Mouse (Mus musculus): ENCODE data around the gene Olfr576.

Gene Olfr576

GRCm38 (mm10) chr7:102962360-102962759, at the start of gene Olfr576:
Olfr576 (plus strand) TSS chr7:102962660.
- no peak for DNase-seq (ENCODE audit: low spot score)

DNA sequence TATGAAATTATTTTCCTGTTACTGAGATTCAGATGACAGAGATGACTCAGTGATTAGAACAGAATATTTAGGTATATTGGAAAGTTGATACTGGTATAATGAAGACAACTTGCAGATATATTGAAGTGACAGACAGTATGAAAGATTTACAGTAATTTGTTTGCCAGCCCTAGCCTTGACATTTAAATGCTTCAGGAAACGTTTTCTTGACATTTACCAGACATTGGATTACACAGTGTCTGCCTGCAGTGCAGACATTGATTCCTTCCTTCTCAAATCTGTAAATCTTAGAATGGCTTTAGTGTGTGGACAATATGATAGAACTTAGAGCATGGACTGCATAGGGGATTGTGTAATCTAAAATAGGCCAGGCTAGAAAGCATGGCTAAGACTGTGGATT, 47.2 kb upstream of the Olfr576 start:
- no peak for DNase-seq (ENCODE audit: low spot score)

- no peak for DNase-seq (ENCODE audit: low spot score)
Observed at GRCm38 (mm10) chr7:102916405-102916804, 46.1 kb upstream of the Olfr576 start.

DNA sequence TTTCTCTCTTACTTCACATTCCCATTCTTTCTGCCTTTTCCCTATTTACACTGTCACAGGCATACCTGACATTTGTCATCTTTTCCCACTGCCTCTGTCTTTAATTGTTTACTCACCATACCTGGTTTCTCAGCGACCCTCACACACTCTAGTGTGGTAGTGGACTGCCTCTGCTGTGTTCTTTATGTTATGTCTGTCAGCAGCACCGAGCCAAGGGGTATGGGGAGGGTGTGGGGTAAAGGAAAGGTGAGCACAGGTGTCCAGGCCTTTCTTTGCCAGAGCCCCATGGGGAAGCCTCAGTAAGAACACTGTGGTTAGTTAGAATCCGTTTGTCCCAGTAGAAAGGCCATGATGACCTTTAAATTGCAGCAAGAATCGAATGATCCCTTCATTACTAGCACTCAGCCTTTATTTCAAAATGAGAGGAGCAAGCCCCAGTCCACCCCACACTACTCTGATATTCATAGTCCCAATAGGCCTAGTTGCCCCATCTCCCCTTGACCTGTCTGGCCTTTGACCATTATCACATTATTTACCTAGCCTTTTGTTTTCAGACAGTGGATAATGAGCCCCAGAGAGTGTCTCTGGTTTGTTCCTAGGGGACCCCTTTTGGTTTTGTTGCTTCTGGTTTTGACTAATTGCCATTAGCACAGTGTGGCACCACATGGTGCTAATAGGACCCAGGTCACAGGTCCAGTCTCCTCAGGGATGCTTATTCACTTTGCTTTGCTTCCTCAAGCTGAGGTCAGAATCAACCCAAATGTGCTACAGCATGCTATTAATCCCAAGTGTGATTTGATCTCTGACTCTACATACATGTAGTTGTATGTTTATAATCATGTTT, 45.2 kb upstream of the Olfr576 start, which contains the start of gene Olfr571:
Olfr571 (minus strand) TSS at position 505 of the 844 bp plus-strand sequence.
- no peak for DNase-seq (ENCODE audit: low spot score)

- no peak for DNase-seq (ENCODE audit: low spot score)
Observed at GRCm38 (mm10) chr7:102919632-102920031, 42.8 kb upstream of the Olfr576 start.

DNA sequence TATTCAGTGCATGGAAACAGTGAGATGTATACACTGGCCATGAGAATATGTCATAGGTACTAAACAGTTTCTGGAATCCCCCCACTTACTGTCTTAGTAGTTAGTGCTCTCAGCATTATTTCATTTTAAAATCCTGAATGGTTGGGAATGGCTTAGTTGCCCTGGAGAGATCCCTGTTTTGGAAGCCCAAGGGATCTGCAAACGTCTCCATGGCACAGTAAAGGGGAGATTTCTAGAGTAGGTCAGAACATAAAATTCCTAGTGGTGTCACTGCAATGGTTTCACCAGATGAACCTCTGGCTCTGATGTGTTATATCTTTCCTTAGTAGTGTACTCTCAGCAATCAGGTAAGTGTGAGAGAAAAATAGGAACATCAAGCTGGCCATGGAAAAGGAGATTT, 38.4 kb upstream of the Olfr576 start, which contains the start of gene Olfr572:
Olfr572 (plus strand) TSS at position 301 of the 400 bp plus-strand sequence.
- no peak for DNase-seq (ENCODE audit: low spot score)

GRCm38 (mm10) chr7:102927105-102927504, 35.4 kb upstream of the Olfr576 start:
- no peak for DNase-seq (ENCODE audit: low spot score)

DNA sequence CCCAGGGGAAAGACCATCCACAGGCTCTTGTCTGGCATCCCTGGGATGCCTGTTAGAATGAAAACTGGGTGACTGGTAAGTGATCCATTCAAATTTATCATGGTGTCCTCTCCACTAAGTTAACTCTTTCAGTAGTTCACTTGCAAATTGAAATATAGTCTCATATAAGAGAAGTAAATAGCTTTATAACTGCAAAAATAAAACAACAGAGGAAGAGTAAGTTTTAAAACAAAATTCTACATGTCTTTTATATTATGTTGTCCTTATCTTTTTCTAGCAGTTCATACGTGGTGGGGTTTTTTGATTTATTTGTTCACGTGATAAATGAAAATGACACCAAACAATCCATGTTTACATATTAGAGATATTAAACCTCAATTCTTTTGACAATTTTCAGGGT, 20.0 kb upstream of the Olfr576 start, which contains the start of gene Olfr573-ps1:
Olfr573-ps1 (minus strand) TSS at position 101 of the 400 bp plus-strand sequence.
- DNase-seq (ENCODE audit: low spot score): no peak

- DNase-seq (ENCODE audit: low spot score): no peak
Observed at GRCm38 (mm10) chr7:102943417-102943816, 19.0 kb upstream of the Olfr576 start.

DNA sequence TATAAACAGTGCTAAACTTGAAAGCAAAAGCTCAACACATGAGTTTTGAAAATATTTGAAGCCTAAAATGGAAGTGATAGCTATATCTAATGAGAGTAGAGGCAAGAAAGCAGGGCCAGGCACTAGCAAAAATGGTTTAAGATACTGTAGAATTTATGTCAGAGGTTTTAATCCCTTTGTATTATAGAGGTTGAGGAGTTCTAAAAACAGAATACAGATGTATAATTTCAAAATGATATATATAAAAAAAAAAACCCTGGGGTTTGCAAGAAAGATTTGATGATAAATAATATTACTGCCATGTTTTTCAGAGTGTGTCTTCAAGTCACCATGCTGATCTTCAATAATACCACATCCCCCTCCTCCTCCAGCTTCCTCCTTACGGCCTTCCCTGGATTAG, 14.3 kb upstream of the Olfr576 start, which contains the start of gene Olfr574:
Olfr574 (plus strand) TSS at position 301 of the 400 bp plus-strand sequence.
- no peak for DNase-seq (ENCODE audit: low spot score)

GRCm38 (mm10) chr7:102950732-102951131, 11.7 kb upstream of the Olfr576 start:
- no peak for DNase-seq (ENCODE audit: low spot score)

DNA sequence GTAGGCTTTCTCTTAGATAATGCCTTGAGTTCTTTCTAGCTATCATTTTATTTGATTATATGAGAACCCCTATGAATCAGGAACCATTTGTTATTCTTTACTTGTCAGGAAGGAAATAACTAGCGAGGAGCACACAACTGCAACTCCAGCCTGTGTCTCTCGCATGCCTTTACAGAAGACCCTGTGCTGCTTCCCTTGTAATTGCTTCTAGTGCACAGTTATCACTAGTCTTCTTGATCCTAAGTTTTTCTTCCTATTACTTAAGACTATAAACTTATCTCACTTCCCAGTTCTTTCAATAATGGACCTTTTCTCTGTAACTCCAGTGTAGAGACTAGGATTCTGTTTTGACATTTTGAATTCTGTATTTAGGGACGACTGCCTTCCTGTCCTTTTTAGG, 4.3 kb upstream of the Olfr576 start:
- DNase-seq (ENCODE audit: low spot score): no peak

DNA sequence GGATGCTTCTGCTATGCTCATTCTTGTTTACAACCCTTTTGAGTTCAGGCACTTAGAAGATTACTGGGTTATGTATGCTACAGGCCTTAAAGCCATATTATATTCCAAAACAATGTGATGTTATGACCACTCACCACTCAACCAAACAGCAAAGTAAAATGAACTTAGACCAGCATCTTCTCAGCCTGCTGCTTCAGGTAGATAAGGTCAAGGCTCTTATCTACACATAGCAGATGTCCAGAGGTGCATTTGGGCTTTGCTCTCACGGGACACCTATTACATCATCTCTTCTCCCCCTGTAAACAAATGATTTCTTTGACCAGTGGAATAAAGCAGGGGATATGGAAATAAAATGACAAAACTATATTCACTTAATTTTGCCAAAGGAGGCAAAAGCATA, 3.9 kb upstream of the Olfr576 start, which contains the start of gene Olfr575:
Olfr575 (minus strand) TSS at position 183 of the 400 bp plus-strand sequence.
- no peak for DNase-seq (ENCODE audit: low spot score)

DNA sequence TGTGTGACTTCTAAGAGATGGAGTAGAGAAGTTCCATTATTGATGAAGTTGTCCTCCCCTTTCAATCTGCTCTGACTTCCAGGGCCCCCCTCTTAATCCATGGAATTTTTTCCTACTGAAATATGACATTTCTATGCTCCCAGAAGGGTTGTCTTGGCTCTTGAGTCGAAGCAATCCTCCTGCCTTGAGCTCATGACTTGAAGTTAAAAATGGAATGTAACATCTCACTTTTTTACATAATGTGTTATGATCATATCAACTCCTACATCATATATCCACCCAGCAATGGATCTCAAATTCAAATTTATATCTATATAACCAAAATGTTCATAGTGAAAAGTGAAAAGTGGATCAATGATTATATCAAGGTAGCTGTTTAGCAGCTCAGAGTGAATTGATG, 11.9 kb downstream of the Olfr576 start:
- DNase-seq (ENCODE audit: low spot score): no peak

GRCm38 (mm10) chr7:102975843-102976242, 13.4 kb downstream of the Olfr576 start, which contains the start of gene Olfr577:
Olfr577 (minus strand) TSS chr7:102975943.
- DNase-seq (ENCODE audit: low spot score): no peak

DNA sequence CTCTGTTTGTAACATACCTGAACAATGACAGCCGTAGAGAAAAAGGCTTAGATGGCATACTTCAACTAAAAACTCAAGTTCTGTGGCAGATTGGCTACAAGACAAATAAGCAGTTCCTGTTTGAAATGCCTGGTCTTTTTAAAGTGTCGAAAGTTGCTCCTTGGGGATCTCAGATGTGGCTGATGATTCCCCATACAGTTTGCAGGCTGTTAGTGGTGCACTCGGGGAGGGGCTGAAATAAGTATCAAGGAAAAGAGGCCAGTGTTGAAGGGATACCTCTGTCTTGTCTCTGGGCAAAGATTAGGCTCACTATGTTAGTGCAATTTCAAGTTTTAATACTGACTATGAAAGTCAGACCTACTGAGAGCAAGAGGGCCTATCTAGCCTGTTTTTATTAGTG, 26.8 kb downstream of the Olfr576 start, which contains the start of gene Olfr578:
Olfr578 (minus strand) TSS at position 101 of the 400 bp plus-strand sequence.
- no peak for DNase-seq (ENCODE audit: low spot score)

Data from ovary, postnatal 36 days (tissue).